Comparison of ENCODE assay signal across 8 mouse cellular contexts in genomic region chr4:124701052-124701845, GRCm38 (mm10). TPM values are rescaled to one million over a fixed set of nuclear protein-coding genes. Genes with fewer than 3 reads are reported as not detected.
DNase-seq lines count a peak whose midpoint lies in the region; ATAC-seq and TF ChIP-seq lines count a peak whose summit lies in the region.

No protein-coding gene starts in this region.

- peak overlapping the region; percentile 74 for H3K27ac ChIP-seq in kidney, postnatal 0 days
- peak overlapping the region; percentile 89 for H3K27ac ChIP-seq in intestine, embryonic 15.5 days
- H3K27ac ChIP-seq in midbrain, embryonic 14.5 days (replicated peaks; ENCODE audit: low read depth, low read length): no peak overlapping the region

- peak overlapping the region; percentile 75 for H3K4me3 ChIP-seq in kidney, postnatal 0 days (replicated peaks; ENCODE audit: low read depth, low read length)
- H3K4me3 ChIP-seq in intestine, embryonic 15.5 days (replicated peaks): peak overlapping the region; percentile 69
- peak overlapping the region; percentile 59 for H3K4me3 ChIP-seq in midbrain, embryonic 14.5 days (replicated peaks; ENCODE audit: low read depth, low read length)

- ATAC-seq in kidney, postnatal 0 days (replicated peaks; ENCODE audit: low FRiP score, low read depth): no peak
- peak; percentile 26 for ATAC-seq in intestine, embryonic 15.5 days
- no peak for ATAC-seq in midbrain, embryonic 14.5 days (ENCODE audit: low FRiP score, low TSS enrichment)

- H3K27me3 ChIP-seq in kidney, postnatal 0 days (ENCODE audit: insufficient read depth, low read length): no peaks in the 10 kb centered on the region
- H3K27me3 ChIP-seq in intestine, embryonic 15.5 days (replicated peaks): no peaks in the 10 kb centered on the region
- H3K27me3 ChIP-seq in midbrain, embryonic 14.5 days (ENCODE audit: control insufficient read depth, insufficient read depth, low read length): peaks cover 7% of the 10 kb centered on the region; the same call in 1 of the 2 replicates

- H3K4me2 ChIP-seq in kidney, postnatal 0 days (ENCODE audit: low read length): peak overlapping the region; percentile 94
- peak overlapping the region; percentile 78 for H3K4me2 ChIP-seq in intestine, embryonic 15.5 days (replicated peaks)
- peak overlapping the region; percentile 99 for H3K4me2 ChIP-seq in midbrain, embryonic 14.5 days (ENCODE audit: low read length)

- TF ChIP-seq CTCF in kidney, postnatal 0 days (IDR thresholded peaks at IDR 0.05; ENCODE audit: low read depth): no peak

- no peaks in the 10 kb centered on the region for H3K36me3 ChIP-seq in kidney, postnatal 0 days (ENCODE audit: insufficient read depth, low read length)
- no peaks in the 10 kb centered on the region for H3K36me3 ChIP-seq in intestine, embryonic 15.5 days
- no peaks in the 10 kb centered on the region for H3K36me3 ChIP-seq in midbrain, embryonic 14.5 days (ENCODE audit: control insufficient read depth, insufficient read depth, low read length)

- peak overlapping the region; percentile 76 for H3K9ac ChIP-seq in kidney, postnatal 0 days (ENCODE audit: low read depth, low read length)
- H3K9ac ChIP-seq in intestine, embryonic 15.5 days: peak overlapping the region; percentile 76
- H3K9ac ChIP-seq in midbrain, embryonic 14.5 days (replicated peaks; ENCODE audit: low read length): peak overlapping the region; percentile 60

- DNase-seq in kidney, postnatal 0 days (ENCODE audit: low spot score): peak; percentile 51
- no peak for DNase-seq in kidney, adult 9 months
- DNase-seq in T-cell, adult 2 months (ENCODE audit: low spot score): peak; percentile 36
- DNase-seq in gastrocnemius, postnatal 10 days: peak; percentile 49
- DNase-seq in midbrain, embryonic 14.5 days: peak; percentile 46
- no peak for DNase-seq in MN1 (ENCODE audit: low spot score)
- DNase-seq in left cerebral cortex, adult 18-20 months (ENCODE audit: low spot score in 2 of 2): no peak

- WGBS in kidney, postnatal 0 days: 5% methylated on average over 22 of the region's 22 CpGs
- WGBS in intestine, embryonic 15.5 days: 3% methylated on average over 22 of the region's 22 CpGs
- WGBS in midbrain, embryonic 14.5 days: 4% methylated on average over 22 of the region's 22 CpGs

- no peaks in the 10 kb centered on the region for H3K9me3 ChIP-seq in kidney, postnatal 0 days (replicated peaks; ENCODE audit: low read length)
- no peaks in the 10 kb centered on the region for H3K9me3 ChIP-seq in intestine, embryonic 15.5 days
- H3K9me3 ChIP-seq in midbrain, embryonic 14.5 days (ENCODE audit: control insufficient read depth, low read length): no peaks in the 10 kb centered on the region

- H3K4me1 ChIP-seq in kidney, postnatal 0 days (replicated peaks; ENCODE audit: insufficient read depth, low read length): peaks cover 35% of the 10 kb centered on the region
- peaks cover 47% of the 10 kb centered on the region for H3K4me1 ChIP-seq in intestine, embryonic 15.5 days (replicated peaks)
- H3K4me1 ChIP-seq in midbrain, embryonic 14.5 days (ENCODE audit: control insufficient read depth, insufficient read depth, low read length): peaks cover 19% of the 10 kb centered on the region

RNA-seq across cellular contexts. Expression of gene Fhl3, which starts 0.7 kb away (rescaled TPM):
- polyA plus RNA-seq in kidney, postnatal 0 days (2015; fragmentation: Nextera tagmentation; extraction: Ambion mirVana): 9.4 and 10.0 TPM in 2 replicates
- total RNA-seq in gastrocnemius, postnatal 10 days (2021): 10 to 100 TPM; 61.2 to 65.0 TPM
- polyA plus RNA-seq in intestine, embryonic 15.5 days (2015; fragmentation: Nextera tagmentation; extraction: Ambion mirVana): 8.8 and 11.8 TPM in 2 replicates
- 0.73 and 1.8 TPM in 2 replicates for polyA plus RNA-seq in midbrain, embryonic 14.5 days (2014; fragmentation: Nextera tagmentation; extraction: Ambion mirVana)
- 1 to 10 TPM; 1.3 TPM for total RNA-seq in left cerebral cortex, adult 18-20 months (2021)

RNA-seq across cellular contexts. Expression of gene Utp11, which starts 7.8 kb away (rescaled TPM):
- polyA plus RNA-seq in kidney, postnatal 0 days (2015; fragmentation: Nextera tagmentation; extraction: Ambion mirVana): 61.8 and 63.0 TPM in 2 replicates
- 10 to 100 TPM; 21.7 to 25.4 TPM for total RNA-seq in gastrocnemius, postnatal 10 days (2021)
- polyA plus RNA-seq in intestine, embryonic 15.5 days (2015; fragmentation: Nextera tagmentation; extraction: Ambion mirVana): 58.7 and 67.6 TPM in 2 replicates
- polyA plus RNA-seq in midbrain, embryonic 14.5 days (2014; fragmentation: Nextera tagmentation; extraction: Ambion mirVana): 37.6 and 38.2 TPM in 2 replicates
- total RNA-seq in left cerebral cortex, adult 18-20 months (2021): 10 to 100 TPM; 15.0 to 15.3 TPM

RNA-seq across cellular contexts. Expression of gene Sf3a3, which starts 13.3 kb away (rescaled TPM):
- 92.4 and 103 TPM in 2 replicates for polyA plus RNA-seq in kidney, postnatal 0 days (2015; fragmentation: Nextera tagmentation; extraction: Ambion mirVana)
- total RNA-seq in gastrocnemius, postnatal 10 days (2021): 10 to 100 TPM; 24.2 to 25.2 TPM
- polyA plus RNA-seq in intestine, embryonic 15.5 days (2015; fragmentation: Nextera tagmentation; extraction: Ambion mirVana): 131 and 133 TPM in 2 replicates
- polyA plus RNA-seq in midbrain, embryonic 14.5 days (2014; fragmentation: Nextera tagmentation; extraction: Ambion mirVana): 94.9 and 116 TPM in 2 replicates
- total RNA-seq in left cerebral cortex, adult 18-20 months (2021): 10 to 100 TPM; 33.9 to 42.3 TPM

RNA-seq across cellular contexts. Expression of gene Inpp5b, which starts 40.4 kb away (rescaled TPM):
- polyA plus RNA-seq in kidney, postnatal 0 days (2015; fragmentation: Nextera tagmentation; extraction: Ambion mirVana): 21.8 and 27.0 TPM in 2 replicates
- 10 to 100 TPM in 1 of 2 experiments, 1 to 10 TPM in 1; 9.0 to 14.5 TPM for total RNA-seq in gastrocnemius, postnatal 10 days (2021)
- polyA plus RNA-seq in intestine, embryonic 15.5 days (2015; fragmentation: Nextera tagmentation; extraction: Ambion mirVana): 24.4 and 28.7 TPM in 2 replicates
- polyA plus RNA-seq in midbrain, embryonic 14.5 days (2014; fragmentation: Nextera tagmentation; extraction: Ambion mirVana): 16.4 and 26.4 TPM in 2 replicates
- 10 to 100 TPM; 37.2 to 42.3 TPM for total RNA-seq in left cerebral cortex, adult 18-20 months (2021)

RNA-seq across cellular contexts. Expression of gene Pou3f1, which starts 44.6 kb away (rescaled TPM):
- polyA plus RNA-seq in kidney, postnatal 0 days (2015; fragmentation: Nextera tagmentation; extraction: Ambion mirVana): 0.43 and 0.57 TPM in 2 replicates
- total RNA-seq in gastrocnemius, postnatal 10 days (2021): 1 to 10 TPM; 2.8 to 2.9 TPM
- 0.05 and 0.11 TPM in 2 replicates for polyA plus RNA-seq in intestine, embryonic 15.5 days (2015; fragmentation: Nextera tagmentation; extraction: Ambion mirVana)
- 21.7 and 22.6 TPM in 2 replicates for polyA plus RNA-seq in midbrain, embryonic 14.5 days (2014; fragmentation: Nextera tagmentation; extraction: Ambion mirVana)
- total RNA-seq in left cerebral cortex, adult 18-20 months (2021): 10 to 100 TPM; 17.1 to 17.3 TPM

Comparison
In these comparisons a context has a peak if more than half of its experiments do, and no peak if none do; other contexts are left out.
1. DNase-seq: peak in kidney, postnatal 0 days (single experiment), T-cell, adult 2 months (single experiment), gastrocnemius, postnatal 10 days (single experiment) and midbrain, embryonic 14.5 days (single experiment); none in kidney, adult 9 months (single experiment), MN1 (single experiment) and left cerebral cortex, adult 18-20 months (0 of 2).
2. Peak in every context shown above with its lines, with median percentiles within 50 percentile points of each other: H3K4me2 ChIP-seq, H3K4me3 ChIP-seq and H3K9ac ChIP-seq.